In the genomic region with DNA sequence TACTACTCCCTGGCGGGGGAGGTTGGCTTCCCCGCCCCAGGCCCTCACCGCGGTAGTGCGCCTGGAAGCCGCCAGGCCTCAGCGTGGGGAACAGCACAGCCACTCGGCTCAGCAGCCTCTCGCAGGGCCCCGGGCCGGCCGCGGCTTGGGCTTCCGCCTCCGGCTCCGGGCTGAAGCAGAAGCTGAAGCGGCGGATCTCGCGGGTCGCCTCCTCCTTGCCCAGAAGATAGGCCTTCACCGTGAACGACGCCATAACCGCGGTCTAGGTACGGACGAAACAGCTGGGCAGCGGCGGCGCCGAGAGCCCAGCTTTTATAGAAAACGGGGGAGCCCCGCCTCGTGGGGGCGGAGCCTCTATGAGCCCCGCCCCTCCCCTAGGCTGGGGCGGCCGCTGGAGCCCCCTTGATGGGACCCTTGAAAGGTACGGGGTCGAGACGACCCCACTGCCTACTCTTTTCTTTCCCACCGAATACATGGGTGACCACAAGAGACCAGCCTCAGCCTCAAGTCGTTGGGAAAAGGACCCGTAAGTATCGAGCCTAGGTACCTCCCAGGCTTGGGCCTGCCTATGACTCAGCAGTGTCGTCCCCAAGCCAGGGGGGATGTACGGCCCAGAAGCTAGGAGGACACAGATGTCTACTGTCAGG, we compare ENCODE assay signal across 8 mouse cellular contexts. TPM values are rescaled to one million over a fixed set of nuclear protein-coding genes. Genes with fewer than 3 reads are reported as not detected.
DNase-seq lines count a peak whose midpoint lies in the region; ATAC-seq and TF ChIP-seq lines count a peak whose summit lies in the region.

A gene (minus strand): TSS at position 323 of the 647 bp plus-strand sequence.
A gene (plus strand): TSS at position 386 of the 647 bp plus-strand sequence.

- no peak for TF ChIP-seq CTCF in liver, adult 2 months (IDR thresholded peaks at IDR 0.05; ENCODE audit: low read depth, low read length)

- under 1% methylated on average over 48 of the region's 48 CpGs for WGBS in heart, embryonic 11.5 days (ENCODE audit: insufficient replicate concordance)
- WGBS in kidney, embryonic 15.5 days: under 1% methylated on average over 47 of the region's 48 CpGs
- WGBS in liver, adult 2 months: under 1% methylated on average over 48 of the region's 48 CpGs

- H3K4me3 ChIP-seq in erythroblast, embryonic 14.5 days (replicated peaks): peak within 1 kb of the TSS; percentile 98
- peak within 1 kb of the TSS; percentile 80 for H3K4me3 ChIP-seq in heart, embryonic 11.5 days (ENCODE audit: low read depth, low read length)
- H3K4me3 ChIP-seq in kidney, embryonic 15.5 days (replicated peaks): peak within 1 kb of the TSS; percentile 88
- H3K4me3 ChIP-seq in liver, adult 2 months (ENCODE audit: insufficient read depth, low read depth, low read length): peak within 1 kb of the TSS; percentile 92

- peaks cover 63% of the 10 kb centered on the region for H3K4me1 ChIP-seq in erythroblast, embryonic 14.5 days (ENCODE audit: control insufficient read depth)
- H3K4me1 ChIP-seq in heart, embryonic 11.5 days (ENCODE audit: control insufficient read depth, insufficient read depth, low read length): peaks cover 27% of the 10 kb centered on the region
- H3K4me1 ChIP-seq in kidney, embryonic 15.5 days: peaks cover 39% of the 10 kb centered on the region
- peaks cover 45% of the 10 kb centered on the region for H3K4me1 ChIP-seq in liver, adult 2 months (ENCODE audit: control insufficient read depth, insufficient read depth, low read length)

- TF ChIP-seq POLR2A in liver, adult 2 months (IDR thresholded peaks at IDR 0.05; ENCODE audit: extremely low read depth, insufficient read depth, low read length): peak; percentile 99

- H3K36me3 ChIP-seq in erythroblast, embryonic 14.5 days (ENCODE audit: control insufficient read depth): peaks cover 51% of the 10 kb centered on the region
- peaks cover 16% of the 10 kb centered on the region for H3K36me3 ChIP-seq in heart, embryonic 11.5 days (ENCODE audit: control insufficient read depth, insufficient read depth, low read length)
- peaks cover 24% of the 10 kb centered on the region for H3K36me3 ChIP-seq in kidney, embryonic 15.5 days
- peaks cover 28% of the 10 kb centered on the region for H3K36me3 ChIP-seq in liver, adult 2 months (ENCODE audit: control insufficient read depth, insufficient read depth, low read length)

- H3K9ac ChIP-seq in heart, embryonic 11.5 days (ENCODE audit: low read depth, low read length): peak within 1 kb of the TSS; percentile 92
- peak within 1 kb of the TSS; percentile 91 for H3K9ac ChIP-seq in kidney, embryonic 15.5 days
- peak within 1 kb of the TSS; percentile 97 for H3K9ac ChIP-seq in liver, adult 2 months (ENCODE audit: low read depth, low read length)

- peaks cover 14% of the 10 kb centered on the region; the same call in 1 of the 2 replicates for H3K79me2 ChIP-seq in liver, adult 2 months (ENCODE audit: control insufficient read depth, insufficient read depth, low read length)

- no peaks in the 10 kb centered on the region for H3K9me3 ChIP-seq in erythroblast, embryonic 14.5 days (ENCODE audit: control insufficient read depth, low read length)
- no peaks in the 10 kb centered on the region for H3K9me3 ChIP-seq in heart, embryonic 11.5 days (replicated peaks; ENCODE audit: control insufficient read depth, low read length)
- no peaks in the 10 kb centered on the region for H3K9me3 ChIP-seq in kidney, embryonic 15.5 days (replicated peaks)

- ATAC-seq in CD4-positive, CD25-positive, alpha-beta regulatory T cell, adult 4 months: peak; percentile 61
- peak; percentile 61 for ATAC-seq in heart, embryonic 11.5 days (replicated peaks; ENCODE audit: insufficient number of reproducible peaks, low FRiP score, low TSS enrichment)
- peak; percentile 76 for ATAC-seq in kidney, embryonic 15.5 days (replicated peaks; ENCODE audit: low FRiP score)

- DNase-seq in brain, embryonic 18.5 days (ENCODE audit: low read depth, low spot score): peak; percentile 55
- DNase-seq in liver, adult 2 months (ENCODE audit: extremely low read depth, low read depth, low spot score): peak; percentile 61
- peak; percentile 37 to 81 for DNase-seq in monocyte, adult 2 months (ENCODE audit: low read depth in 1 of 2, low spot score in 2 of 2)
- DNase-seq in spleen, postnatal 14 days (ENCODE audit: low spot score in 2 of 2): peak; percentile 72 to 82

- H3K4me2 ChIP-seq in heart, embryonic 11.5 days: peak within 1 kb of the TSS; percentile 62
- peak within 1 kb of the TSS; percentile 70 for H3K4me2 ChIP-seq in kidney, embryonic 15.5 days

- H3K27me3 ChIP-seq in erythroblast, embryonic 14.5 days (ENCODE audit: control insufficient read depth): no peaks in the 10 kb centered on the region
- H3K27me3 ChIP-seq in heart, embryonic 11.5 days (ENCODE audit: control insufficient read depth, insufficient read depth, low read length): no peaks in the 10 kb centered on the region
- H3K27me3 ChIP-seq in kidney, embryonic 15.5 days: no peaks in the 10 kb centered on the region
- H3K27me3 ChIP-seq in liver, adult 2 months (ENCODE audit: control insufficient read depth, insufficient read depth, low read length): no peaks in the 10 kb centered on the region

- H3K27ac ChIP-seq in heart, embryonic 11.5 days (ENCODE audit: low read depth, low read length): peak within 1 kb of the TSS; percentile 97
- peak within 1 kb of the TSS; percentile 99 for H3K27ac ChIP-seq in kidney, embryonic 15.5 days
- peak within 1 kb of the TSS; percentile 96 for H3K27ac ChIP-seq in liver, adult 2 months (replicated peaks; ENCODE audit: insufficient read depth, low read depth, low read length)

RNA-seq across cellular contexts. Expression of the first gene that starts in this region (rescaled TPM):
- 10 to 100 TPM; 74.8 to 88.4 TPM for polyA plus RNA-seq in CD4-positive, CD25-positive, alpha-beta regulatory T cell, adult 4 months (2017; shearing (Covaris generic))
- polyA plus RNA-seq in erythroblast, embryonic 14.5 days (2012): 19.5 and 24.0 TPM in 2 replicates
- 159 and 197 TPM in 2 replicates for polyA plus RNA-seq in heart, embryonic 11.5 days (2014; fragmentation: Nextera tagmentation; extraction: Ambion mirVana)
- polyA plus RNA-seq in kidney, embryonic 15.5 days (2015; fragmentation: Nextera tagmentation; extraction: Ambion mirVana): 233 and 259 TPM in 2 replicates
- total RNA-seq in liver, adult 2 months (2014; rRNA removed): 252 and 333 TPM in 2 replicates
- 254 and 299 TPM in 2 replicates for polyA plus RNA-seq in liver, adult 2 months (2012; rRNA removed)

RNA-seq across cellular contexts. Expression of the second gene that starts in this region (rescaled TPM):
- polyA plus RNA-seq in CD4-positive, CD25-positive, alpha-beta regulatory T cell, adult 4 months (2017; shearing (Covaris generic)): 1 to 10 TPM; 1.1 to 1.7 TPM
- polyA plus RNA-seq in erythroblast, embryonic 14.5 days (2012): 23.6 and 24.7 TPM in 2 replicates
- polyA plus RNA-seq in heart, embryonic 11.5 days (2014; fragmentation: Nextera tagmentation; extraction: Ambion mirVana): 14.2 and 14.4 TPM in 2 replicates
- polyA plus RNA-seq in kidney, embryonic 15.5 days (2015; fragmentation: Nextera tagmentation; extraction: Ambion mirVana): 37.3 and 37.5 TPM in 2 replicates
- 9.8 and 16.5 TPM in 2 replicates for total RNA-seq in liver, adult 2 months (2014; rRNA removed)
- 26.3 and 28.8 TPM in 2 replicates for polyA plus RNA-seq in liver, adult 2 months (2012; rRNA removed)

Comparison
In these comparisons a context has a peak if more than half of its experiments do, and no peak if none do; other contexts are left out.
1. Peak in every context shown above with its lines: DNase-seq, ATAC-seq, H3K4me3 ChIP-seq and H3K27ac ChIP-seq.